Mouse (Mus musculus) bone marrow, adult 2 months (tissue): ENCODE data around the gene Alb.

Source experiments
- CTCF ChIP-seq: fragments of 200-500 bp; IDR thresholded peaks from 2 replicates; pipeline ENCODE4 v1.5.1; 2011; ENCODE audit warnings: low read length, control low read depth; ENCODE audit not compliant: control insufficient read depth, insufficient read depth
- POLR2A ChIP-seq: fragments of 200-500 bp; IDR thresholded peaks from 2 replicates; pipeline ENCODE4 v1.6.1; 2011; ENCODE audit warnings: low read depth, mild to moderate bottlenecking, control low read depth, low read length, borderline replicate concordance; ENCODE audit not compliant: control insufficient read depth

- TF ChIP-seq POLR2A: no peak
- no peak for TF ChIP-seq CTCF
Measured at GRCm38 (mm10) chr5:90518356-90519100, 57.8 kb downstream of the Alb start, which contains the start of gene Afm.
